Mouse (Mus musculus) forebrain, embryonic 12.5 days (tissue): ENCODE data around the gene Trim14. TPM values are rescaled to one million over a fixed set of nuclear protein-coding genes. Genes with fewer than 3 reads are reported as not detected.

Experiments used
- ATAC-seq: fragments of 200-750 bp; cut with Nextera tagmentation; 2 replicates; pipeline ENCODE4 v1.8.0; 2017; ENCODE audit warnings: moderate TSS enrichment; ENCODE audit not compliant: low FRiP score
- H3K27ac ChIP-seq: fragments of 300-500 bp; sonication (generic); 2 replicates; pipeline ENCODE4 v1.5.1; 2016; ENCODE audit warnings: mild to moderate bottlenecking
- H3K27me3 ChIP-seq: fragments of 300-500 bp; sonication (generic); 2 replicates; pipeline ENCODE4 v1.6.1; 2016; ENCODE audit warnings: mild to moderate bottlenecking
- H3K36me3 ChIP-seq: fragments of 300-500 bp; sonication (generic); replicated peaks from 2 replicates; pipeline ENCODE4 v1.6.1; 2016; ENCODE audit warnings: mild to moderate bottlenecking
- H3K4me1 ChIP-seq: fragments of 300-500 bp; sonication (generic); 2 replicates; pipeline ENCODE4 v1.6.1; 2016
- H3K4me2 ChIP-seq: fragments of 300-500 bp; sonication (generic); 2 replicates; pipeline ENCODE4 v1.6.1; 2016; ENCODE audit warnings: mild to moderate bottlenecking, moderate library complexity
- H3K4me3 ChIP-seq: fragments of 300-500 bp; sonication (generic); replicated peaks from 2 replicates; pipeline ENCODE4 v1.5.1; 2016; ENCODE audit warnings: mild to moderate bottlenecking
- H3K9ac ChIP-seq: fragments of 300-500 bp; sonication (generic); 2 replicates; pipeline ENCODE4 v1.6.1; 2016; ENCODE audit warnings: mild to moderate bottlenecking
- H3K9me3 ChIP-seq: fragments of 300-500 bp; sonication (generic); 2 replicates; pipeline ENCODE4 v1.6.1; 2016
- whole genome bisulfite sequencing: fragments of 180-500 bp; shearing (Covaris S2); methylation state at CpG from one replicate; pipeline ENCODE4 v1.1.7; 2016; 5-methylcytosine and 5-hydroxymethylcytosine counted together
- polyA plus RNA-seq: library from polyadenylated mRNA; unstranded; fragments of >200 nt; fragmentation: Nextera tagmentation; extraction: Ambion mirVana; gene quantifications from 2 replicates; pipeline ENCODE4 v1.2.1, GENCODE M21; 2016

Trim14 gene
- polyA plus RNA-seq, 1 experiment from 2014 or later = 1.7 TPM

DNA sequence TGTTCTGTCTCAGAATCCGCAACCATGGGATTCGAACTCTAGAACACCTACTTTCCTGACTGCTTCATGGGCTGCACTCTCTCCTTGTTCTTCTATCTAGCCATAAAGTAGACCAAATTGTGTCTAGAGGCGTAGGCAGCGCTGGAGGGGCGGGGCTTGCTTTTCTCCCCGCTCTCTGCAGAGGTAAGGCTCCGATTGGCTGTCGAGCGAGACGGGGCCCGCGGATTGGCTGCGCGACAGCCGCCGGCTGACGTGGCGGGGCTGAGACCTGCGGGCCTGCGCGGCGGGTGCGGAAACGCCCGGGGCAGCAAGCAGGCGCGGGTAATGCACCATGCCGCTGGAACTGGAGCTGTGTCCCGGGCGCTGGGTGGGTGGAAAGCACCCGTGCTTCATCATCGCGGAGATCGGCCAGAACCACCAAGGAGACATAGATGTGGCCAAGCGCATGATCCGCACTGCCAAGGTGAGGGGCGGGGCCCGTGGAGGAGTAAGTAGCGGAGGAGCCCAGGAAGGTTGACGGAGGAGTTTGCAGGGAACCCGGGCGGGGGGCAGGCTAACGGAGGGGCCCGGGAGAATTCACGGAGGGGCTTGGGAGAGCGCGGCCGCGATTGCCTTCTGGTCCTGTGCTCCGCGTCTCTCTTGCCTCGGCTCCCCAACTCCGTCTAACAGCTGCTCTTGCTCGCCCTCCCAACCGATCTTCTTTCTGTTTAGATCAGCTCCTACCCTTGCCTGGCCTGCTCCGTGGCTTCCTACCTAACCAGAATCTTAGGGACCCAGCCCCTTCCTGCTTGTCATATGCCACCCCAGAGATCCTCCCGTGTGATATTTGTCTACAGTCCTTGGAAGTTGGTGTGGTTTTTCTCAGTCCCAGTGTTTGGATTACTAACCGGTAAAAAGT lies 46.7 kb downstream of the Trim14 start, which contains the start of gene Nans:
Nans (plus strand) TSS at position 221 of the 898 bp plus-strand sequence.
- H3K27ac ChIP-seq = peak within 1 kb of the TSS; percentile 73
- under 1% methylated on average over 56 of the region's 58 CpGs for WGBS
- peak within 1 kb of the TSS; percentile 80 for H3K4me3 ChIP-seq
- H3K36me3 ChIP-seq = peaks cover 16% of the 10 kb centered on the region
- ATAC-seq = peak; percentile 100
- no peaks in the 10 kb centered on the region for H3K9me3 ChIP-seq
- peak within 1 kb of the TSS; percentile 72 for H3K9ac ChIP-seq
- no peaks in the 10 kb centered on the region for H3K27me3 ChIP-seq
- peak within 1 kb of the TSS; percentile 75 for H3K4me2 ChIP-seq
- H3K4me1 ChIP-seq = peaks cover 7% of the 10 kb centered on the region

DNA sequence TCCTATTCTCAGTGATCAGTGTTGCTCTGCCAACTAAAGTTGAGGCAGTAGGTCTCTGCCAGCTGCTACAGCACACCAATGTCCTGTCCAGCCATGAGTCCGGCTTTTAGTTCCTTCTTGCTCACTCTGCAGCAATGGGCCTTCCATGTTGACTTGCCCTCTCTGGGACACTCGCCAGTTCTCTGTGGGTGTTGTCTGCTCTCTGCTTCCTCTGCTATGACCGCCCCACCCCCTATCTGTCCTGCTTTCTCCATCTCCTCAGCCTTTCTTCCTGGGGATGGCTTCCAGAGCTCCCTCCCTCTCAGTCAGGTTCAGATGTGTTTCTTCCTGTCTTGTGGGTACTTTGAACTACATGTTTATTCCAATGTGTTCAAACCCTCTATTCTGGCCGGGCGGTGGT lies 48.6 kb downstream of the Trim14 start:
- peaks cover 7% of the 10 kb centered on the region for H3K4me1 ChIP-seq

DNA sequence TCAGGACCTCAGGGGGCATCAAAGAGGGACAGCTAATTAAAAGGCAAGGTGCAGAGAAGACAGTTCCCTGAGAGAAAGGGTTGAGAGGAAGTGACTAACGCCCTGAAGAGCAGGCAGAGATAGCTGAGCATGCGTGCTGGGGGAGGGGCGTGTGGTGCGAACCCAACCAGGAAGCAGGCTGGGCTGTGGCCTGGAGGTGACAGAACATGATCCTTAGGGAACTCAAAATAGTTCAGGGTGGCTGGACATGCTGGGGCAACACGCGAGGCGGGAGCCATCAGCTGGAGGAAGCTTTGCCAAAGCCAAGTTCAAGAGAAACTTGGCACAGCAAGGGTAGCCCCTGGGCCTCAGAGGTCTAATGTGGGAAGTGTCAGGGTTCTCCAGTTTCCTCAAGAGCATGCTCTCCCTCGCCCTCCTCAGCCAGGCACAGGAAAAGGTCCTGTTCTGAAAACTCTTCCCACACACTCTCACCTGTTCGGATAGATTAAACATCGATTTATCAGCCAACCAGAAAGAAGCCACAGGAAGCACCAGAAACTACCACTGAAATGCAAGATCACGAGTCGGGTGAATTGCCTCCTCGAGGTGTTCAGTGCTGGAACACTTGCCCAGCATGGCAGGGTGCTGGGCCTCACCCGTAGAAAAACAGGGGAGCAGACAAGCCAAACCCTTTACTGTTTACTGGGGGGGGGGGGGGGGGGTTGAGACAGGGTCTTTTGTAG lies 50.1 kb downstream of the Trim14 start:
- Histone ChIP-seq H3K4me1 (peaks cover 7% of the 10 kb centered on the region), H3K9me3 (no peaks in the 10 kb centered on the region), H3K4me2 (no peak overlapping the region), H3K27ac (no peak overlapping the region), H3K9ac (no peak overlapping the region), H3K36me3 (no peaks in the 10 kb centered on the region), H3K27me3 (no peaks in the 10 kb centered on the region), H3K4me3 (no peak overlapping the region)
- 64% methylated on average over 14 of the region's 14 CpGs for WGBS
- no peak for ATAC-seq

More for the DNA sequence above, 48.6 kb downstream of the Trim14 start:
- H3K27me3 ChIP-seq = no peaks in the 10 kb centered on the region
- H3K36me3 ChIP-seq = no peaks in the 10 kb centered on the region
- 89% methylated on average over 5 of the region's 5 CpGs for WGBS
- no peak overlapping the region for H3K4me3 ChIP-seq
- no peak for ATAC-seq
- no peak overlapping the region for H3K27ac ChIP-seq
- no peak overlapping the region for H3K4me2 ChIP-seq
- no peak overlapping the region for H3K9ac ChIP-seq
- H3K9me3 ChIP-seq = no peaks in the 10 kb centered on the region

- Histone ChIP-seq H3K27ac (no peak overlapping the region), H3K4me3 (no peak overlapping the region), H3K4me2 (no peak overlapping the region), H3K4me1 (no peaks in the 10 kb centered on the region), H3K9ac (no peak overlapping the region), H3K36me3 (peaks cover 34% of the 10 kb centered on the region), H3K9me3 (no peaks in the 10 kb centered on the region), H3K27me3 (no peaks in the 10 kb centered on the region)
- WGBS = 96% methylated on average over 2 of the region's 2 CpGs
- no peak for ATAC-seq
These were observed 56.9 kb downstream of the Trim14 start for GRCm38 (mm10) chr4:46479081-46479480.

- Histone ChIP-seq H3K36me3 (peaks cover 69% of the 10 kb centered on the region), H3K4me2 (no peak overlapping the region), H3K27ac (no peak overlapping the region), H3K4me3 (no peak overlapping the region), H3K9me3 (no peaks in the 10 kb centered on the region), H3K9ac (no peak overlapping the region), H3K4me1 (no peaks in the 10 kb centered on the region), H3K27me3 (no peaks in the 10 kb centered on the region)
- 94% methylated on average over 5 of the region's 5 CpGs for WGBS
- no peak for ATAC-seq
These were observed 60.8 kb downstream of the Trim14 start for GRCm38 (mm10) chr4:46475101-46475500.

GRCm38 (mm10) chr4:46465740-46466139 lies 70.2 kb downstream of the Trim14 start:
- no peak for ATAC-seq
- Histone ChIP-seq H3K4me1 (no peaks in the 10 kb centered on the region), H3K36me3 (peaks cover 97% of the 10 kb centered on the region), H3K4me2 (no peak overlapping the region), H3K9ac (no peak overlapping the region), H3K27ac (no peak overlapping the region), H3K4me3 (no peak overlapping the region), H3K9me3 (no peaks in the 10 kb centered on the region), H3K27me3 (no peaks in the 10 kb centered on the region)
- WGBS = 92% methylated on average over 3 of the region's 3 CpGs

DNA sequence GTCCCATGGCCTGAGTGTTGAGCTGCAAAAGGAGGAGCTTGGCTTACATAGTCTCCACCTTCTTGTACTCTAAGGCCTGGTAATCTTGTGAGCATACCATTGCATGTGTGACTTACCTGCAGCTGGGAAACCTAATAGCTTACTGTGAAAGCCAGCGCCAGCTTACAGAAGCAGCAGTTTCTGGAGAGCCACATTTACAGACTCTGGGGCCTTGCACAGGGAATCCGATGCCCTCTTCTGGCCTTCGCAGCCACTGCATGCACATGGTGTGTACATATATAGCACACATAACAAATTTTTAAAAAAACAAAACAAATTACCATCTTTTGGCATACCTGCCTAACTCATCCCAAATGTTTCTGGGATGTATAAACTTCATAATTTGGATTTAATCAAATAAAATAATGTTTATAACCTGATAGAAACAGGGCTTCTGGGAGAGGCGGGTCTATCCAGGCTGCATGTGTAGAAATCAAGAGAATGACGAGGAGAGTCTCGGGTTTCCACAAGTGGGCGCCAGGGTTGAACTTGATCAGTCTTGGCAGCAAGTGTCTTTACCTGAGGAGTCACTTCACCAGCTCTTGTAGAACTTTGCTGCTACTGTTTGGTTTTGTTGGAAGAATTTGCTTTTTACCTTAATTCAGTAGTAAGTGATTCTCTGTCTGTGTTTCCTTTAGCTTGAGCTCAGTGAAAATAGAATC lies 72.7 kb downstream of the Trim14 start:
- H3K9ac ChIP-seq = no peak overlapping the region
- H3K4me2 ChIP-seq = no peak overlapping the region
- no peak overlapping the region for H3K27ac ChIP-seq
- 84% methylated on average over 7 of the region's 7 CpGs for WGBS
- ATAC-seq = no peak
- no peaks in the 10 kb centered on the region for H3K4me1 ChIP-seq
- no peak overlapping the region for H3K4me3 ChIP-seq
- no peaks in the 10 kb centered on the region for H3K9me3 ChIP-seq
- no peaks in the 10 kb centered on the region for H3K27me3 ChIP-seq
- H3K36me3 ChIP-seq = peaks cover 80% of the 10 kb centered on the region

- Histone ChIP-seq H3K9ac (no peak overlapping the region), H3K27me3 (no peaks in the 10 kb centered on the region), H3K4me1 (peaks cover 19% of the 10 kb centered on the region), H3K27ac (no peak overlapping the region), H3K4me3 (no peak overlapping the region), H3K4me2 (no peak overlapping the region), H3K36me3 (peaks cover 32% of the 10 kb centered on the region), H3K9me3 (no peaks in the 10 kb centered on the region)
- no peak for ATAC-seq
- 94% methylated on average over 2 of the region's 2 CpGs for WGBS
These were observed 77.5 kb downstream of the Trim14 start for GRCm38 (mm10) chr4:46458411-46458810.

DNA sequence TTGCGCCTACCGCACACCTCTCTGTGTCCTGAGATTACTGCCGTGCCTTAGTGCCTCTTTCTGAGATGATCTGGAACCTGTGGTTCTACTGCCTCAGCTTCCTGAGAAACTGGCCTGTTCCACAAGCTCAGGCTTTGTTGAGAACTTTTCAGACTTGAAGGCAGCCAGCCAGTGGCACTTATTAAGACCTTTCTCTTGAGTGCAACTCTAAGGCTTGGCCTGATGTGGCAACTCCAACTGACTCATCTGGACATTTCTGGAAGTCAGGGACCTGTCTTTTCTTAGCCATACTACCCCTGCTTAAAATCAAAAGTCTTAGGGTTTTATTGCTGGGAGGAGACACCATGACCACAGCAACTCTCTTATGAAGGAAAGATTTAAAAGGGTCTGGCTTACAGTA lies 78.8 kb downstream of the Trim14 start:
- Histone ChIP-seq H3K27ac (no peak overlapping the region), H3K36me3 (peaks cover 20% of the 10 kb centered on the region), H3K4me3 (no peak overlapping the region), H3K4me2 (no peak overlapping the region), H3K4me1 (peaks cover 31% of the 10 kb centered on the region), H3K9ac (no peak overlapping the region), H3K9me3 (no peaks in the 10 kb centered on the region), H3K27me3 (no peaks in the 10 kb centered on the region)
- WGBS = 99% methylated on average over 3 of the region's 3 CpGs
- no peak for ATAC-seq

- no peak overlapping the region for H3K4me3 ChIP-seq
- no peak overlapping the region for H3K9ac ChIP-seq
- peaks cover 31% of the 10 kb centered on the region for H3K4me1 ChIP-seq
- peaks cover 18% of the 10 kb centered on the region for H3K36me3 ChIP-seq
- no peak overlapping the region for H3K4me2 ChIP-seq
- H3K27me3 ChIP-seq = no peaks in the 10 kb centered on the region
- no peak for ATAC-seq
- H3K27ac ChIP-seq = no peak overlapping the region
- no peaks in the 10 kb centered on the region for H3K9me3 ChIP-seq
- WGBS = 93% methylated on average over 4 of the region's 4 CpGs
These were observed 79.2 kb downstream of the Trim14 start for GRCm38 (mm10) chr4:46456762-46457161.

GRCm38 (mm10) chr4:46454097-46454864 lies 81.7 kb downstream of the Trim14 start:
- Histone ChIP-seq H3K9me3 (no peaks in the 10 kb centered on the region), H3K4me1 (peaks cover 31% of the 10 kb centered on the region), H3K9ac (no peak overlapping the region), H3K4me2 (peak overlapping the region; percentile 87; the same call in 1 of the 2 replicates), H3K4me3 (no peak overlapping the region), H3K27me3 (no peaks in the 10 kb centered on the region), H3K27ac (no peak overlapping the region), H3K36me3 (no peaks in the 10 kb centered on the region)
- WGBS = 77% methylated on average over 5 of the region's 5 CpGs
- ATAC-seq = no peak
